Mouse (Mus musculus) embryonic fibroblast, embryonic 13.5 days (primary cell): ENCODE results near the gene Spata31d1d.

ENCODE experiments used
- CTCF ChIP-seq: IDR thresholded peaks from 2 replicates; pipeline ENCODE4 v1.5.1; 2011; ENCODE audit warnings: mild to moderate bottlenecking, control low read depth, low read length, moderate library complexity, borderline replicate concordance; ENCODE audit not compliant: insufficient read depth
- POLR2A ChIP-seq: IDR thresholded peaks from 2 replicates; pipeline ENCODE4 v1.6.1; 2011; ENCODE audit warnings: low read depth, mild to moderate bottlenecking, control low read depth, low read length, moderate library complexity

- no peak for TF ChIP-seq CTCF
- TF ChIP-seq POLR2A = no peak
Observed at GRCm38 (mm10) chr13:59679306-59679705, 52.2 kb downstream of the Spata31d1d start.
